Mouse (Mus musculus): ENCODE data around the gene Traf3ip3. TPM values are rescaled to one million over a fixed set of nuclear protein-coding genes. Genes with fewer than 3 reads are reported as not detected.

Traf3ip3 gene
- polyA plus RNA-seq, 1 experiment from 2014 or later: 2.1 TPM

DNA sequence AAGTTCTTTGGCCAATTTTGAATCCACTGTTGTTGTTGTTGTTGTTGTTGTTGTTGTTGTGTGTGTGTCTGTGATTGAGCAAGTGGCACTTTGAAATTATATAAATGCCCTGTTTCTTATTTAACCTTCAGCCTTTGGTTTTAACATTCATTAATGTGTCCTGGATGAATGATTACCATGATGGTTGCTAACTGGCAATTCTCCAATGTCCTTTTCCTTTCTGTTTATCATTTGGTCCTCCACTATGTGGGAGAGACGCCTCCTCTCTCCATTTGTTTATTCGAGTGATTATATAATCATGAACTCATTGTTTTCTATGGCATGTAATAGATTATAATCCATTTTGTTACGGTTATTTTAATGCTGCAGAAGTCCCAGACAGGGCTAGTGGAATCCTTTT lies 29.0 kb upstream of the Traf3ip3 start:
- Histone ChIP-seq H3K4me1 (replicated peaks) (no peaks in the 10 kb centered on the region), H3K4me3 (no peak overlapping the region), H3K4me2 (no peak overlapping the region), H3K36me3 (no peaks in the 10 kb centered on the region), H3K9me3 (replicated peaks) (no peaks in the 10 kb centered on the region), H3K9ac (no peak overlapping the region), H3K27ac (no peak overlapping the region), H3K27me3 (no peaks in the 10 kb centered on the region)
- no peak for ATAC-seq (replicated peaks; ENCODE audit: insufficient number of reproducible peaks, insufficient read depth, low FRiP score, low read depth)
- WGBS: 53% methylated on average over 3 of the region's 3 CpGs

DNA sequence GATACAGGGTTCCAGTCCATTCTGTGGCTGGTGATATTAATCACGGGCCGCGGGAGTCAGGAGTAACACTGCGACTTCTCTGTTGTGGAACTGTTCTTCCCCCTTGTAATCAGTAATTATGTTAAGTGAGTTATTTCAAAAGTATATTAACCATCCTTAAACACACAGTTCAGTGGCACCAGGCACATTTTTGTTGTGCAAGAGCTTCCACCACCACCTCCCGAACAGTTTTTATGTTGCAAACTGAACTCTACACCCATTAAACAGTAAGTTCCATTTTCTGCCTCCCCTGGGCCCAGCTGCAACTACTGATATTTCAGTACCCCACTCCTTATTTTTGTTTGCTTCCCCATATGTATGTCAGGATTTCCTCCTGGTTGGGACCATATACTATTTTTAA lies 28.1 kb upstream of the Traf3ip3 start:
- Histone ChIP-seq H3K4me3 (no peak overlapping the region), H3K9me3 (replicated peaks) (no peaks in the 10 kb centered on the region), H3K27me3 (no peaks in the 10 kb centered on the region), H3K4me2 (no peak overlapping the region), H3K27ac (no peak overlapping the region), H3K4me1 (replicated peaks) (no peaks in the 10 kb centered on the region), H3K9ac (no peak overlapping the region), H3K36me3 (no peaks in the 10 kb centered on the region)
- ATAC-seq (replicated peaks; ENCODE audit: insufficient number of reproducible peaks, insufficient read depth, low FRiP score, low read depth): no peak
- 91% methylated on average over 5 of the region's 5 CpGs for WGBS

GRCm38 (mm10) chr1:193227537-193227936 lies 26.0 kb upstream of the Traf3ip3 start:
- H3K27ac ChIP-seq: no peak overlapping the region
- WGBS: 81% methylated on average over 4 of the region's 4 CpGs
- no peak overlapping the region for H3K4me3 ChIP-seq
- H3K4me2 ChIP-seq: no peak overlapping the region
- H3K9me3 ChIP-seq (replicated peaks): no peaks in the 10 kb centered on the region
- H3K9ac ChIP-seq: no peak overlapping the region
- no peaks in the 10 kb centered on the region for H3K27me3 ChIP-seq
- H3K36me3 ChIP-seq: no peaks in the 10 kb centered on the region
- H3K4me1 ChIP-seq (replicated peaks): no peaks in the 10 kb centered on the region
- ATAC-seq (replicated peaks; ENCODE audit: insufficient number of reproducible peaks, insufficient read depth, low FRiP score, low read depth): no peak

- Histone ChIP-seq H3K4me3 (no peak overlapping the region), H3K4me1 (replicated peaks) (no peaks in the 10 kb centered on the region), H3K9me3 (replicated peaks) (no peaks in the 10 kb centered on the region), H3K9ac (no peak overlapping the region), H3K4me2 (no peak overlapping the region), H3K36me3 (no peaks in the 10 kb centered on the region), H3K27ac (no peak overlapping the region), H3K27me3 (no peaks in the 10 kb centered on the region)
- ATAC-seq (replicated peaks; ENCODE audit: insufficient number of reproducible peaks, insufficient read depth, low FRiP score, low read depth): no peak
- WGBS: 38% methylated on average over 7 of the region's 7 CpGs
Measured at GRCm38 (mm10) chr1:193226724-193227522, 25.4 kb upstream of the Traf3ip3 start.

DNA sequence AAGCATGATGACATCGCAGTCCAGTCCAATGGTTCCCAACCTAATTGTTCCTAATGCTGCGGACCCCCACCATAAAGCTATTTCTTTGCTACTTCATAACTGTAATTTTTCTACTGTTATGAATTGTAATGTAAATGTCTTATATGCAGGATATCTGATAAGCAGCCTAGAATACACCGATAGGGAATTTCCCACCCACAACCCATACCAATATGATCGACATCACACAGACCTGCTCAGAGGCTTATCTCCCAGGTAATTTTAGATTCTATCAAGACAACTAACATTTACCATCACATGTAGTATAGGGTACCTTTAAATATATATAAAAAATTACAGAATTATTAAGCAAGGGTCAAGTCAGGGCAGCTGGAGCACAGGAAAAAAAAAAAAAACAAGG lies 24.6 kb upstream of the Traf3ip3 start:
- Histone ChIP-seq H3K9me3 (replicated peaks) (no peaks in the 10 kb centered on the region), H3K36me3 (no peaks in the 10 kb centered on the region), H3K27ac (no peak overlapping the region), H3K4me2 (no peak overlapping the region), H3K9ac (no peak overlapping the region), H3K4me3 (no peak overlapping the region), H3K4me1 (replicated peaks) (no peaks in the 10 kb centered on the region), H3K27me3 (no peaks in the 10 kb centered on the region)
- 81% methylated on average over 4 of the region's 4 CpGs for WGBS
- no peak for ATAC-seq (replicated peaks; ENCODE audit: insufficient number of reproducible peaks, insufficient read depth, low FRiP score, low read depth)

DNA sequence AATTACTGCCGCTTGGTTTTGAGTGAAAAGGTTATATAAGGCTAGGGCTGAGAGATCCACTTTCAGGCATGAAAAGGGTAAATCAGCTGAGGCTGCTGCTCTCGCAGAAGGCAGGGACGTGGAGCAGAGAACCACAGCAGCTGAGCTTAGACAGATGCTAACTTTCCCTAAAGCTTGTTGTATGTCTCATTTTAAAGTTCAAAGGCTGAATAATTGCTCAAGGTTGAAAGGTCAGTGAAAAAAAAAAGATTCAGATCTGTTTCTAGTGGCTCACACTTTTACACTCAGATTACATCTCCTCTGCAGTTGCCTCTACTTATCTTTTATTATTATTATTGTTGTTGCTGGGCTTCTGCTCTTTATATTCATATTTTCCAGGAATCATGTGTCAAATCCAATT lies 24.0 kb upstream of the Traf3ip3 start:
- no peaks in the 10 kb centered on the region for H3K4me1 ChIP-seq (replicated peaks)
- no peak for ATAC-seq (replicated peaks; ENCODE audit: insufficient number of reproducible peaks, insufficient read depth, low FRiP score, low read depth)
- no peak overlapping the region for H3K4me2 ChIP-seq
- H3K36me3 ChIP-seq: no peaks in the 10 kb centered on the region
- H3K9ac ChIP-seq: no peak overlapping the region
- H3K27ac ChIP-seq: no peak overlapping the region
- H3K9me3 ChIP-seq (replicated peaks): no peaks in the 10 kb centered on the region
- no peak overlapping the region for H3K4me3 ChIP-seq
- no peaks in the 10 kb centered on the region for H3K27me3 ChIP-seq
- WGBS: 56% methylated on average over 3 of the region's 3 CpGs

DNA sequence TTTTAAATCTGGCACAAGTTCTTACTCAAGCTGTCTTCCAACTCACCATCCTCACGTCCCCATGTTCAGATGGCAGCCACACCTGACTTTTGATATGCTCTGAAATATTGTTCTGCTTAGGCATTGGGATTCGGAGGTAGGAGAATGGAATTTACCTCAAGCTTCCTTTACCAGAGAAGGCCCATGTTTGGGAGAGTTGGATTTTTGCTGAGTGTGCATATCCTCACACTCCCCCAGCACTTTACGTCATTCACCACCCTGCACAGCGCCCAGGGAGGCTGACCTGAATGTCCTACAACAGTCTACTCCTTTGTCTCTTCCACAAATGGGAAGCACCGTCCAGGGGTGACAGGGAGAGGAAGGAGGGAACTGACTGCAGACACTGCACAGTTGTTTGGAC lies 18.9 kb upstream of the Traf3ip3 start:
- 45% methylated on average over 5 of the region's 5 CpGs for WGBS
- Histone ChIP-seq H3K4me2 (no peak overlapping the region), H3K4me1 (replicated peaks) (no peaks in the 10 kb centered on the region), H3K27me3 (no peaks in the 10 kb centered on the region), H3K36me3 (no peaks in the 10 kb centered on the region), H3K9ac (no peak overlapping the region), H3K9me3 (replicated peaks) (no peaks in the 10 kb centered on the region), H3K27ac (no peak overlapping the region), H3K4me3 (no peak overlapping the region)
- ATAC-seq (replicated peaks; ENCODE audit: insufficient number of reproducible peaks, insufficient read depth, low FRiP score, low read depth): no peak

DNA sequence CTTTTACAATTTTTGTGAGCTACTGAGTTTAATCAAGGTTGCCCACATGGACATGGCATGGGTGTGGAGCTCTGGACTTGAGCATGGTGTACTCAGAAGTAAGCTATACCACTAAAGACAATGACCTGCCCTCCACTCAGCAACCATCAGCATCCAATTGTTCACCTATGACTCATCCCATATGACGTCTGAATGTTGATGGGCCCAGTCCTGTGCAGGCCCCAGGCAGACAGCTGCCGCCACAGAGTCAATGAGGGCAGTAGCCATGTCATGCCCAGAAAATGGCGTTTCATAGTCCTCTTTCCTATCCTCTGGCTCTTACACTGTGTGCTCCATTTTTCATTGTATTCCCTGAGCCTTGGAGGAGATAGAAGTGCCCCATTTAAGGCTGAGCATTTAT lies 14.5 kb upstream of the Traf3ip3 start:
- ATAC-seq (replicated peaks; ENCODE audit: insufficient number of reproducible peaks, insufficient read depth, low FRiP score, low read depth): no peak
- Histone ChIP-seq H3K9ac (no peak overlapping the region), H3K36me3 (no peaks in the 10 kb centered on the region), H3K27me3 (no peaks in the 10 kb centered on the region), H3K9me3 (replicated peaks) (no peaks in the 10 kb centered on the region), H3K4me2 (no peak overlapping the region), H3K27ac (no peak overlapping the region), H3K4me1 (replicated peaks) (no peaks in the 10 kb centered on the region; the same call in 1 of the 2 replicates), H3K4me3 (no peak overlapping the region)
- 66% methylated on average over 3 of the region's 3 CpGs for WGBS

GRCm38 (mm10) chr1:193214053-193214452 lies 12.6 kb upstream of the Traf3ip3 start:
- 0 out of 2 replicates have a peak, but pooled peaks have one; percentile 40 for ATAC-seq (replicated peaks; ENCODE audit: insufficient number of reproducible peaks, insufficient read depth, low FRiP score, low read depth)
- WGBS: 60% methylated on average over 5 of the region's 5 CpGs
- no peak overlapping the region for H3K9ac ChIP-seq

GRCm38 (mm10) chr1:193211371-193211770 lies 9.9 kb upstream of the Traf3ip3 start:
- 56% methylated on average over 5 of the region's 5 CpGs for WGBS
- no peak overlapping the region for H3K27ac ChIP-seq
- no peak overlapping the region for H3K4me2 ChIP-seq
- H3K9me3 ChIP-seq (replicated peaks): no peaks in the 10 kb centered on the region
- H3K9ac ChIP-seq: no peak overlapping the region
- no peaks in the 10 kb centered on the region for H3K27me3 ChIP-seq
- H3K4me3 ChIP-seq: no peak overlapping the region
- no peaks in the 10 kb centered on the region; the same call in 1 of the 2 replicates for H3K4me1 ChIP-seq (replicated peaks)
- ATAC-seq (replicated peaks; ENCODE audit: insufficient number of reproducible peaks, insufficient read depth, low FRiP score, low read depth): no peak
- no peaks in the 10 kb centered on the region for H3K36me3 ChIP-seq

More at GRCm38 (mm10) chr1:193214053-193214452, 12.6 kb upstream of the Traf3ip3 start:
- no peak overlapping the region for H3K4me2 ChIP-seq
- H3K9me3 ChIP-seq (replicated peaks): no peaks in the 10 kb centered on the region
- H3K36me3 ChIP-seq: no peaks in the 10 kb centered on the region
- no peak overlapping the region for H3K4me3 ChIP-seq
- no peaks in the 10 kb centered on the region for H3K27me3 ChIP-seq
- H3K27ac ChIP-seq: no peak overlapping the region
- no peaks in the 10 kb centered on the region; the same call in 1 of the 2 replicates for H3K4me1 ChIP-seq (replicated peaks)

GRCm38 (mm10) chr1:193208178-193208577 lies 6.7 kb upstream of the Traf3ip3 start:
- Histone ChIP-seq H3K4me3 (no peak overlapping the region), H3K36me3 (no peaks in the 10 kb centered on the region), H3K4me1 (replicated peaks) (no peaks in the 10 kb centered on the region), H3K27ac (no peak overlapping the region), H3K9me3 (replicated peaks) (no peaks in the 10 kb centered on the region), H3K9ac (no peak overlapping the region), H3K27me3 (no peaks in the 10 kb centered on the region), H3K4me2 (no peak overlapping the region)
- peak; percentile 43; the same call in 1 of the 2 replicates for ATAC-seq (replicated peaks; ENCODE audit: insufficient number of reproducible peaks, insufficient read depth, low FRiP score, low read depth)
- 23% methylated on average over 2 of the region's 2 CpGs for WGBS

DNA sequence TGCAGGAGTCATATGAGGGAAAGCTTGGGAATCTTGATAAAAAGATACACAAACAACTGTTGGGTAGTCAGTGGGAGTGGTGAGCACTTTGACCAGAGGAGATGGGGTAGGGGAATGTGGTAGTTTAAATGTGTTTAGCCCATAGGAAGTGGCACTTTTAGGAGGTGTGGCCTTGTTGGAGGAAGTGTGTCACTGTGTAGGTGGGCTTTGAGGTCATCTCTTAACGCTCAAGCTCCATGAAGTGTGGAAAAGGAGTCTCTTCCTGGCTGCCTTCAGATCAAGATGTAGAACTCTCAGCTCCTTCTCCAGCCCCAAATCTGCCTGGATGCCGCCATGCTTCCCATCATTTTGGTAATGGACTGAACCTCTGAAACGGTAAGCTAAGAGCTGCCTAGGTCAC lies 6.0 kb upstream of the Traf3ip3 start, which contains the start of gene Lamb3:
Gene Lamb3, plus strand, starts transcription at position 197 of the 400 bp plus-strand sequence.
- no peak within 1 kb of the TSS for H3K4me2 ChIP-seq
- no peak for ATAC-seq (replicated peaks; ENCODE audit: insufficient number of reproducible peaks, insufficient read depth, low FRiP score, low read depth)
- H3K36me3 ChIP-seq: no peaks in the 10 kb centered on the region
- H3K4me1 ChIP-seq (replicated peaks): no peaks in the 10 kb centered on the region
- H3K9me3 ChIP-seq (replicated peaks): no peaks in the 10 kb centered on the region
- H3K4me3 ChIP-seq: no peak within 1 kb of the TSS
- H3K9ac ChIP-seq: no peak within 1 kb of the TSS
- no peaks in the 10 kb centered on the region for H3K27me3 ChIP-seq
- H3K27ac ChIP-seq: no peak within 1 kb of the TSS
- 77% methylated on average over 3 of the region's 3 CpGs for WGBS
